Mouse (Mus musculus): Measurements from ENCODE around the gene Klhl23.
A peak's percentile ranks its signal among the peaks of the same experiment; 100 is the strongest.

- TF ChIP-seq POLR2A (IDR thresholded peaks at IDR 0.05; ENCODE audit: extremely low read depth, insufficient read depth, low read length) (no peak), CTCF (IDR thresholded peaks at IDR 0.05; ENCODE audit: extremely low read depth, insufficient read depth, low read length) (0 out of 2 replicates have a peak, but pooled peaks have one; percentile 18)
Measured at GRCm38 (mm10) chr2:69837996-69838395, 16.3 kb downstream of the Klhl23 start.
